Mouse (Mus musculus) telencephalon, adult 2 months (tissue): ENCODE data around the gene Slc25a54.
A peak's percentile ranks its signal among the peaks of the same experiment; 100 is the strongest.

Source experiments
- DNase-seq: peaks from one replicate; pipeline ENCODE4 v3.0.0-alpha.2; 2011; ENCODE audit warnings: low read depth, low spot score

The Slc25a54 gene

DNA sequence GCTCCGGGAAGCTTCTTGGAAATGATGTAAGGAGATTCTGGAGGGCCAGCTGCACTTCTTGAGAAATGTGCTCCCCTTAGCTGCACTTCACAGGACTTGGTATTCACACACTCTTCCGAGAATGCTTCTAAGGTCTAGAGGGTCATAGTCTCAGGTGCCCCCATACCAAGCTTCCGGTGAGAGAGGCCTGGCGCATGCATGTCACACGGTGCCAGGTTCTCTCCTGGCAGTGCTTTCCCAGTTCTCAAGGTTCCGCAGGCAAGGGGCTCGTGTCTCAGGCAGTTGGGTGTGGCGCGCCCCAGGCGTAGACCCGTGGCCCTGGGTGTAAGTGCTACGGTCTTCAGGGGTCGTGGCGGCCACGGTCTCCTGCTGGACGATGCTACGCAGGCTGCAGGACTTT is at the start of gene Slc25a54:
Gene Slc25a54 (plus strand): TSS at position 301 of the 400 bp plus-strand sequence.
- DNase-seq, result no peak

DNA sequence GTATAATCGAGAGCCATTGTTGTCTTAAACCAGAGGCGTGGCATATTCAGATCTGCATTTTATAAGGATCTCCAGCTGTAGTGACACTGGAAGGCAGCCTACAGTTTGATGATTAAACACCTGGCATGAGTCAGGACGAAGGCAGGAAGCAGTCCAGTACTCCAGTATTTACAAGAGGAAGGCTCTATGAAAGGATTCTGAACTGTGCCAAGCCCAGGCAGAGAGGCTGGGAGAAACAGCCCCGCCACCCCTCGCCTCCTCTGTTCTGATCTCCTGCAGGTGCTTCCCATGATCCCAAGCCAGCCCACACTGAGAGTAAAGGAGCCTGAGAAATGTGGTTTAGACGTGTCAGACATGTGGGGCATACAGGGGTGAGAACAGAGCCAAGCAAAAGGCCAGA is 49.5 kb upstream of the Slc25a54 start:
- no peak for DNase-seq

DNA sequence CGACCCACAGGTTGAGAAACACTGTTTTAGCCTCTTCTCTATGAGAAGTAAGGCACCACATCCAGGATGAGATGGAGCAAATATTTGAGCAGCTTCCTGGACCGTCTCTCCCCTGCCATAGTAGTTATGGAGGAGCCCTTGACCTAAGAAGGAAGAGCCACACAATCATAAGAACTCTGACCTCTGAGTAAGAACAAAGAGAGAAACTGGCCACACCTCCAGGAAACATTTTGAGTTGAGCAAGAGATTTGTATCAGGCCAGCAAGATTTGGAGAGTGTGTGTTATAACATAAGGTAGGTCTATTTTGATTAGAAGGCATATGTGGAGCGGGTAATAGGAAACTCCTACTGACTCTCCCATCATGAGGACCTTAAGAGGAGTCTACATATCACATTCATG is 48.6 kb upstream of the Slc25a54 start:
- DNase-seq, result no peak

DNA sequence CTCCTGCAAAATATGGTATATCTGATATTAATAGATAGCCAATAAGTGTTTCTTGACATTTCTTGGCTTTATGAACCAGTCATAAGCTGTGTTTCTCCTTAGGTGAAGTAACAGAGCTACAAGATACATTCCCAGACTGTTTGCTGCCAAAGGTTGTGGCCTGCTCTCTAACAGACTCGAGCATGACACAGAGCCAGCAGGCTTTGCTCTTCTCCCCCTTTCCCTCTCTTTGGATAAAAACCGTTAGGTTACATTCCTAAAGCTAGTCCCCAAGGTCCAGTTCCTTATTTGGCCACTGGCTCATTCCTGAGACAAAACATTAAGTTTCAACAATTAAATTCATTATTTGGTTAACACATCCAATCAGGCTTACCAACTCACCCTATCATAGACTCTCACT is 48.0 kb upstream of the Slc25a54 start:
- no peak for DNase-seq

DNA sequence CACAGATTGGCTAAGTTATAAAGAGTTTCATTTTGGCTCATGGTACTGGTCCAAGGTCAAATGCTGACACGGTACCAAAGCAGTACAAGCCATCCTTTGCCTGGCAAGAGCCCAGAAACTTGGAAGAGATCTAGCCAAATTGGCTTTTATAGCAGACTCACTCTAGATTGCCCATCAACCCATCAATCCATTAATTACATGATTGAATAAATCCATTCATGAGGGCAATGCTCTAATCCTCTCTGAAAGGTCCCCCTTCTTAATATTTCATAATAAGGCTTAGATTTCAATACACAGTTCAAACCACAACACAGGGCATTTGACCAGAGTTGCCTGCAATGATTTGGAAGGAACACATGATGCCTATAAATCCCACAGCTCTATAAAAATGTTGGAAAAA is 45.9 kb upstream of the Slc25a54 start:
- DNase-seq, result no peak

DNA sequence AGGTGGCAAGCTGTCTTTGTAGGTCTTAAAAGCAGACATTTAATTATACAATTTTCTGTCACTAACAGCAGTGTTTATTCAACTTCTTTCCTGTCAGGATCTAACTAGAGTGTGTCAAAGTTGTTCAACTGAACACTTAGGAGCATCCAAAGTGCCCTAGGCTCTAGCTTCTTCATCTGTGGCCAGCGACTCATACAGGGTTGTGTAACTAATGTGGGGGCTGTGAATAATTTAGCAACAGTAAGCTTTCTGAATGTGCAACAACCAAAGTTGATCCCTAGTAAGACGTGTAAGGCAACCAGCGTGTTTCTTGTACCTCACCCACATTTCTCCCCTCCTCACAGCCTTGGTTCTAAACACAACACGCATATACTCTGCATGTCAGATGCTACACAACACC is 39.4 kb upstream of the Slc25a54 start:
- no peak for DNase-seq

DNA sequence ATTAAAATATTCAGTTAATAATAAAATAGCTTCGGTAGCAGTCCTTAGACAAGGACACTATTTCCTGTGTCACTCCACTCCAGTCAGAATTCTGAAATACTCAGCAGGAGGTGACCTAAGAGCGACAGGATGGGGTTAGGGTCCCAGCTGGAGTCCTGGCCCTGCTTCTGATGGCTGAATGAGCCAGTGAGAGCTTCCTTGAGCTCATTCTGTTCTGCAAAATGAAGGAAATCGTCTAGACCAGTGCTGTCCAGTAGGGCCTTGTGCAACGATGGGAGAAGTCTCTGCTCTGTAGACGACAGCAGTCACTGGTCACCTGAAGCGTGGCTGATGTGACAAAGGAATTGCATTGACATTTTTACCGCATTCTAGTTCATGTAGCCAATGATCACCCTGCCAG is 36.9 kb upstream of the Slc25a54 start:
- no peak for DNase-seq

DNA sequence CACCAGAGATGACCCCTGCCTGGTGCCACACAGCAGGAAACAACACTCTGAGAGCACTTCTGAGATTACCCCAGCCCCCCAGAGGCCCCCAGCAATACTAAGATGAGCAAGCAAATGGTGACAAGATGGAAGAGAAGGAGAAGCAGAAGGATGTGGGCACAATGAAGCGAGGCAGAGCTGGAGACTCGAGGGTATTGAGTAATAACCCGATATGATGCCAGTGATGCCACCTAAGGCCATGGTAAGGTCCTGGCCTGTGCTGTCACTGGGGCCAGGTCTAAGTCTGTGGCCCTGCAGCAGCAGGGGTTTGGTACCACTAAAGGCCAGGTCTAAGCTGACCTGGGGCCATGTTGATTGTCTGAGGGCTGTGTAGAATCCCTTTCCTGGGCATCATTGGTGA is 33.8 kb upstream of the Slc25a54 start:
- no peak for DNase-seq

DNA sequence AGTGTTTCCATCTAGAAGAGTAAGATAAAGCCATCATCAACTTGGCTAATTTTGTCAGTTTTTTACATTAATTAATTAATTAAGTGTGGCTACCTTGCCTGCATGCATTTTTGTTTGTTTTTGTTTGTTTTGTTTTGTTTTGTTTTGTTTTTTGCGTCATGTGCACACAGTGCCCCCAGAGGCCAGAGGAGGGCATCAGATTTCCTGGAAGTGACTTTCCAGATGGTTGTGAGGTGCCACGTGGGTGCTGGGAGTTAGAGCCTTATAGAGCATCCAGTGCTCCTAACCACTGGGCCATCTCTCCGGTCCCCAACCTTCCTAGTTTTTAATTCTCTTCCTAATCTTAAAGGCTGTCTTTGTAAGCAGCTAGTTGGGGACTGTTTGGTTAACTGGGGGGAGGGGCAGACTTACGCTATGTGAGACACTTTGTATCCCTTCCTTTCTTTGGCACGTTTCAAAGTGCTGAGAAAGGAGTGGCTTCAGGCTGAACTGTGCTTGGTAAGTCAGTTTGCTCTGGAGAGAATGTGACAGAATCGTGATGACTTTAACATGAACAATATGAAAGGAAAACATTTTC is 32.5 kb upstream of the Slc25a54 start:
- DNase-seq, result no peak

DNA sequence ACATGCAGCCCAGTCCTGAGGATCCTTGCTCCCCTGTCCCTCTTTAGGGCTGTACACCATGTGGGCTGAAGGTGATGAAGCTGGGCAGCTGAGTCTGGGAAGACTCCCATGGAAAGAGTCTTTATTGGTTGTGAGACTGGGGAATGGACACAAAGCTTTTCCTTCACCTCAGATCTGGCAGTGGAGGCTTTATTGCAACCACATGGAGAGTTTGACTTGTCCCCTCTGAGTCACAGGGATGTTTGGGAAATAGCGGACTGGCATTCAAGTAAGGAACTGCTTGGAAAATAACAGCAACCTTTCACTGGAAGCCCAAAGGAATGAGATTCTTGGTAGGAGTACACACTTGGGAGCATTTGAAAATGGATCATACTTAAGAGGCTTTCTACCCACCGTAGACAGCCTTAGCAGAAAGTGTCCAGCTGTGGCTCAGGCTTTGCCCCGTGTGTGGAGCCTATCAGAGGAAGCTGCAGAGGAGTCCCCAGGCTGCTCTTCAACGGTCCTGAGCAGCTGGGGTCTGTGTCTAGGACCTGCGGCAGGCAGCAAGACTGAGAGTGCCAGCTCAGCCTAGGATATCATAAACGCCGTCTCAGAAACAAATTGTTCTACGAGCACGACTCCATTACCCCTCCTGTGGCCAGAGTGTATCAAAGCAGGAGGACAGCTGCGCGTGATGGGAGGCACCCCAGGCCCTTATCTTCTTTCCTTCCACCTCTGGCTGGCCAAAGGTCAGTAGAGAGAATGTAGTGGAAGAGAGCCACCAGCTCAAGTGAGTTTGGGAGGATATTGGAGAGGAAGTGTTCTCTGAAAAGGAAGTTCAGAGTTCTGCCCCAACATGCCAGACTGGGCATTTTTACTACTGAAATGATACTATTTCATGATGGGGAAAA is 29.0 kb upstream of the Slc25a54 start:
- DNase-seq, result no peak

DNA sequence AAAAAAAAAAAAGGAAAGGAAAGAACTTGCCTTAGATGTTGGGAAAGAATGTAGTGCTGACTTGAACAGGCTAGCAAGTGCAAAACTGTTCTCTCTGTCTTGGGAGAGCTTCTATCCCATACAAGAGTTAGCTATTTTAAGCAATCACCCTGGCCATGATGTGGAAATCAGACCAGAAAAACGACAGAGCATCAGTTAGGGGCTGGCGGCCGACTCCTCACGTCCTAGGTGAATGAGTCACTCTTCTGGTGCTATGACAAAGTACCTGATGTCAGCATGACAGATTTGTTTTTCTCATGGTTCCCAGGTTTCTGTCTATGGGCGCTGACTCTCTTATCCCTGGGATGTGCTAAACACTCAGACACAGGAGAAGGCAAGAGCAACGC is 28.3 kb upstream of the Slc25a54 start:
- DNase-seq, result no peak

DNA sequence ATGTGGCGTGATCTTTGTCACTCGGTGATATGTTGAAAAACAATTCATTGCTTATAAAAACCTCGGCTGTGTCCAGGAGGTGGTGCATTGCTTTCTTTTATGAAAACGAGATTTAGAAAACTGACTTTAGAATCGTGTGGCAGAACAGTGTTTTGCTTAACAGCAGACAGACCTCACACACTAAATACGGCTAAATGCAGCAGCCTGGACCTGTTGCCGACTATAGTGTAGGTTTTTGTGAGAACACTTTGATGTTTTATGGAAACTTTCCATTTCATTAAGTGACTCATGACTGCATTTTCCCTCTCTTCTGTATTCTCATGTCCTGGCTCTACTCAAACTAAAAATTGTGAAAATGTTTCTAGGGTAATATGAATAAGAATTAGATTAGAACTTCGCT is 20.4 kb upstream of the Slc25a54 start:
- DNase-seq, result peak; percentile 13

DNA sequence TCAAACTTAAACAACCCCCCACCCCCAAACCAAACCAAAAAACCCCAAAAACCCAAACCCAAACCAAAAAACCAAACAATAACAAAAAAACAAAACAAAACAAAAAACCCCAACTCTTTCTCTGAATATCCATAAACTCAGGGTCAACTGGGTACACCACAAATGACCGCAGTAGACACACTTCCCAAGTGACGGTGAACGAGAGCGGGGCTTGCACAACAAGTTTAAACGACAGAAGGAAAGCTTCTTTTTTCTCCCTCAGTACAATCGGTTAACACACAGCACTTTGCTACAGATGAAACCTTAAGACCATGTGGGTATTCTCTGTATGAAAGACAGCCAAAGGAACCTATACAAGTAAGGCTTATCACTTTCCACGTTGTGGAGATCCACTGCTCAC is 17.9 kb upstream of the Slc25a54 start:
- DNase-seq, result no peak

DNA sequence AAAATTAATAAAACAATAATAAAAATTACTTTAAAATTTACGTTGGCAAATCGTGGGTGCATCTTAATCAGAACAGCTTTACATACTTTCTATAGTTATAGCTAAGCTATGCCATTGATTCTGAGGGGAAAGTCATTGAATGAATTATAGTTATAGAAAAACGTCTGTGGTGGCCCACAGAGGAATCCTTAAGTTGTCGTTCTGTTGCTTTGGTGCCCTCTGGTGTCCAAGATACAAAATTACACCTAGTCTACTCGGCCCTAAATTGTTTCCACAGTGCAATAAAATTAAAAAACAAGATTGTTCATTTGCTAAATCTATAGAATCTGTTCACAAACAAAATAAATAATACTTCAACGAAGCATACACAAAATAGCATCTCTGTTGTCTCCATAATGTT is 17.3 kb upstream of the Slc25a54 start:
- peak; percentile 33 for DNase-seq

DNA sequence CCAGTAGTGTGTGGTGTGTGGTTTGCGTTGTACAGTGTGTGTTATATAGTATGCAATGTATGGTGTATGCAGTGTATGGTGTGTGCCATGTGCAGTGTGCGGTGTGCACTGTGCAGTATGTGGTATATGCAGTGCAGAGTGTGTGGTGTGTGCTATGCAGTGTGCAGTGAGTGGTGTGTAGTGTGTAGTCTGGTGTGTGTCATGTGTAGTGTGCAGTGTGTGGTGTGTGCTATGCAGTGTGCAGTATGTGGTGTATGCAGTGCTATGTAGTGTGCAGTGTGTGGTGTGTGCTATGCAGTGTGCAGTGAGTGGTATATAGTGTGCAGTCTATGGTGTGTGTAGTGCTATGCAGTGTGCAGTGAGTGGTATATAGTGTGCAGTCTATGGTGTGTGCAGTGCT is 4.1 kb downstream of the Slc25a54 start:
- no peak for DNase-seq

DNA sequence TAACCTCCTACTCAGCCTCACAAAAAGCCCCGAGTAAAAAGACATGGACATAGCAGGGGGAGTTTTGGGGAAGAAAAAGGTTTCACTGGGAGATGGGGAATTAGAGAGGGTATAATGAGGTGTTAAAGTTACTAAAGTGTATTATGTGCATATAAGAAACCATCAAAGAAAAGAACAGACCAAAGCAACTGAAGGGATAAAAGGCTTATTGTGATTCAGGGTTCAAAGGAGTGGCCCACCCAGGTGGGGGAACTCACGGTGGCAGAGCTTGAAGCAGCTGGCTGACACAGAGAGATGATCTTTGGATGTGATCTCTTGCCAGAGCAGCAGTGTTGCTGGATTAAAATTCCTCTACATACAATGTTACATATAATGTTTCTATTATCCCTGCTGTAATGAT is 8.2 kb downstream of the Slc25a54 start:
- DNase-seq, result no peak

DNA sequence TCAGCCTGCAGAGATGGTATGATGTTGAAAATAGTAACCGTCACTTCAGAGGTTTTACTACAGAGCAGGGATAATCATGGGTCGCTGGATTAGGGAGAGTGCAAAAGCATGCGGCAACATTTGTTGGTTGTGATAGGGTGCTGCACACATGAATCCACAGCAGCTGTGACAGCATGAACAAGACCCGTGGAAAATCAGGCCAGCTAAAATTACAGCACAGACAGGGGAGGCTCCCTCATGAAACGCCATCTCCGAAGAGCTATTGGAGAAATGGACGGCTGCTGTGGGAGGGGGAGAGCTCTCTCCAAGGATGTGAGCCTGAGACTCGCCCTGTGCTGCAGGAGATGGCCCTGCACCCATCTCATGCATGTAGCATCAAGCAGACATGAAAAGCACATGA is 24.4 kb downstream of the Slc25a54 start:
- DNase-seq, result no peak

DNA sequence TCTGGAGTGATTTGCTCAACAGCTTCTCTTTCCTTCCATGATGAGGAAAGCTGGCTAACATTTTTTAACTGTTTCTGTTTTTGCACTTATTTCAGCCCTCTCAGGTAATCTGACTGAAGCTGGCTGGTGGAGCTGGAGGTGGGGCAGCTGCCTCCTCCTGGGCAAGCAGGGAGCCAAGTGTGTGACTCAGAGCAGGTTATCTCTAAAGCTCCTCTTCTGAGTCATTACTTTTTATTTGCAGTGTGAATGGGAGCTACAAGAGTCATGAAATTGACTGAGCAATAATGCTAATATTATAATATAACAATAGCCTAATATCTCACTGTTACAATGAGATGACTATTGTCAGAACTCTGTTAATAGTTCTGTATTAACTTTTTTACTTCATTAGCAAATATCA is 36.9 kb downstream of the Slc25a54 start:
- no peak for DNase-seq

DNA sequence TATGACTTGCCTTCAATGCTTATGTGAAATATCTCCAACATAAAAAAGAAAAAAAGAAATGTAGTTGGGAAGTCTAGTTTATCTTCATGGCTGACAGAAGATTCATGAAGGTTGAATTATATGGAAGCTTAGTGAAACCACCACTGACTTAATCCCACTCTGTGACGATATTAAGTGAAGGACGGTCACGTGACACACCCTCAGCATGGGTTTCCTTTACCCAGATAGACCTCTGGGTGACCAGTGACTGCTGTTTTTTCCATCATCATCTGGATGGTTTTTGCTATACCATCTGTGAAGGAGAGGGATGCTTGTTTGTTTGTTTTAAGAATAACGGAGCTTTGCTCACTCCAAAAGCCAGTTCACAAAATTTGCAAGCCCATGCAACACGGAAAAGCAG is 39.3 kb downstream of the Slc25a54 start:
- no peak for DNase-seq

DNA sequence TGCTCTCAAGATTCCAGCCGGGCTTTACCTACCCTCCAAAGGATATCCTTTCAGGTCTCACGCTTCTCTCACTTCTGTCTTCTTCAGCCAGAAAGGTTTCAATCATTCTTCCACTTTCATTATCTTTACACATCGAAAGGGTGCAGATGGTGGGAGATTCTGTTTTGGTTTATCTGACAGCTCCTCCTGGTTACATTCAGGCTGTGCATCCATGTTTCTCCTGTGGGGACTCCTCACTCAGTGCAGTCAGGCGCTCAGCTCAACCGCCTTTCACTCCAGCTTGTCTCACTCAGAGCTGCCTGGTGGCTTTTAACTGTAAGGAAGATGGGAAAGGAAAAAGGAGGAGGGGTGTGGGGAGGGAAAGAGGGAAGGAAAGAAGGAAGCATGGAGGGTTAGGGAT is 39.7 kb downstream of the Slc25a54 start:
- DNase-seq, result no peak

DNA sequence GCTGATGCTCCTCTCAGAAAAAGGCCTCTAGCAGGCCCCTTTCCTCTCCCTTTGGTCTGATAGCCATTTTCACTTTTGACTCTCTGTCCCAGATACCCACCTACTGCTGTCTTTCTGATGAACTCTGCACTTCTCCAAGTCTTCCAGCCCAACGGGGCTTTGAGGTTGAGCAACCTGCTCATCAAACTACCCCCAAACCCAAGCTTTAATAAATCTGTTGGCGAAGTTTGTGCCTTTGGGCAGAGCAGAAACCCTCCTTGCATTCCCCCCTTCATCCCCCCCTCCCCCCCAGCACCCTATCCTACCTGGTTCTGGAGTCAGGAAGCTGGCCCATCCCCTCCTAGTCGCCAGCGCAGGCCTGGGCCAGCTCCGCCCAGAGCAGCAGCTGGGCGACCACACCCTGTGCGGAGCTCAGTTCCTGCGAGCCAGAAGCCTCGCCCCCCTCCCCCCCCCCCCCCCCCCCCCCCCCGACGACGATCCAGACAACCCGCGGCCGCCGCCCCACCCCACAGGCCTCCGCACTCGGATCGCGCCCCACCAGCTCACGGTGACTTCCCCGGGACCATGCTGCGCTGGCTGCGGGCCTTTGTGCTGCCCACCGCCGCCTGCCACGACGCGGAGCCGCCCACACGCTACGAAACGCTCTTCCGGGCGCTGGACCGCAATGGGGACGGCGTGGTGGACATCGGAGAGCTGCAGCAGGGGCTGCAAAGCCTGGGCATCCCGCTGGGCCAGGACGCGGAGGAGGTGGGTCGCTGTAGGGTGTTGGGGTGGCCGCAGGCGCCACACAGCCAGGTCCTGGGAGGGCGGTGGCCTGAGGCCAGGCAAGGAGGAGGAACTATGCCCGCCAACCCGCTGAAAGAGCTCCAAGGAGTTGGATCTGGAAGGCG is 42.6 kb downstream of the Slc25a54 start, which contains the start of gene Slc25a24:
Gene Slc25a24 (plus strand): TSS at position 509 of the 890 bp plus-strand sequence.
- DNase-seq, result no peak

DNA sequence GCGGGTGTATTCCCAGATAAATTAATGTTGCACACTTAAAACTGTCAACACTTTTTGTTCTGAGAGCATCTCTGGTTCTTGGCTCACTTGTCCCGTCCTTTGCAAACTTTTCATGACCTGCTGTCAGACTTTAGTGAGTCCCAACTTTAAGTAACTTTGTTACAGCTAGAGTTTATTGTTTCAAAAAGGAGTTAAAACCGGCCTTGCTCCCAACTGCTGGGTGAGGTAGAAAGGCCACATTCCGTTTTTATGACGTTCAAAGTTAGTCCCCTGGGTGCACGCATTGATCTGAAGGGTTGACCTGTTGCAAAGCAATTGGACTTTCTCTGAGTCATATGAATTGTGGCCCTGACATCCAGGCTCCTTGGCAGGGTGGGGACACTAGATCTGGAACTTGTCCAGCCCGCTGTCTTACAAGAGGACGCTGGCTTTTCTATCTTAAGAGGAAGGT is 43.3 kb downstream of the Slc25a54 start:
- no peak for DNase-seq
